Mouse (Mus musculus) bone marrow, adult 2 months (tissue): ENCODE results near the gene Slc3a1. TPM values are rescaled to one million over a fixed set of nuclear protein-coding genes. Genes with fewer than 3 reads are reported as not detected.

ENCODE experiments used
- H3K27ac ChIP-seq: fragments of 200-500 bp; 2 replicates; pipeline ENCODE4 v1.5.1; 2012; ENCODE audit warnings: low read depth, mild to moderate bottlenecking, control low read depth, inconsistent platforms, low read length; ENCODE audit not compliant: control insufficient read depth, poor library complexity, insufficient read depth
- H3K4me1 ChIP-seq: fragments of 200-500 bp; 2 replicates; pipeline ENCODE4 v1.6.1; 2011; ENCODE audit warnings: low read length; ENCODE audit not compliant: control insufficient read depth, insufficient read depth
- H3K4me3 ChIP-seq: fragments of 200-500 bp; replicated peaks from 2 replicates; pipeline ENCODE3; 2011; ENCODE audit warnings: mild to moderate bottlenecking, low read depth, low read length, control low read depth; ENCODE audit not compliant: control insufficient read depth
- CTCF ChIP-seq: fragments of 200-500 bp; IDR thresholded peaks from 2 replicates; pipeline ENCODE4 v1.5.1; 2011; ENCODE audit warnings: low read length, control low read depth; ENCODE audit not compliant: control insufficient read depth, insufficient read depth
- POLR2A ChIP-seq: fragments of 200-500 bp; IDR thresholded peaks from 2 replicates; pipeline ENCODE4 v1.6.1; 2011; ENCODE audit warnings: low read depth, mild to moderate bottlenecking, control low read depth, low read length, borderline replicate concordance; ENCODE audit not compliant: control insufficient read depth
- WGBS: fragments of 180-500 bp; shearing (Covaris S2); methylation state at CpG from one replicate; pipeline ENCODE4 v1.1.7; 2018; 5-methylcytosine and 5-hydroxymethylcytosine counted together
- polyA plus RNA-seq: library from polyadenylated mRNA; stranded (reverse); fragments of >200 nt; gene quantifications from 2 replicates; pipeline ENCODE4 v1.2.4, GENCODE M21; 2011; ENCODE audit warnings: low replicate concordance; ENCODE audit not compliant: missing spikeins, insufficient read depth, insufficient read length

Gene Slc3a1
- polyA plus RNA-seq, 1 experiment, result 1.3 TPM

GRCm38 (mm10) chr17:85027247-85027646, 929 bp upstream of the Slc3a1 start:
- Histone ChIP-seq H3K4me1 (no peaks in the 10 kb centered on the region), H3K4me3 (no peak overlapping the region), H3K27ac (no peak overlapping the region)
- TF ChIP-seq POLR2A (no peak), CTCF (no peak)
- WGBS, result 86% methylated on average over 3 of the region's 3 CpGs

GRCm38 (mm10) chr17:85028797-85029196, 621 bp downstream of the Slc3a1 start:
- WGBS, result 89% methylated on average over 10 of the region's 10 CpGs
- TF ChIP-seq POLR2A (no peak), CTCF (no peak)
- H3K27ac ChIP-seq, result no peak overlapping the region
- no peak overlapping the region for H3K4me3 ChIP-seq
- no peaks in the 10 kb centered on the region for H3K4me1 ChIP-seq

- H3K27ac ChIP-seq, result no peak overlapping the region; the same call in 1 of the 2 replicates
- no peak overlapping the region for H3K4me3 ChIP-seq
- 65% methylated on average over 5 of the region's 5 CpGs for WGBS
- TF ChIP-seq CTCF (no peak), POLR2A (no peak)
- no peaks in the 10 kb centered on the region for H3K4me1 ChIP-seq
These were observed 2.5 kb downstream of the Slc3a1 start for GRCm38 (mm10) chr17:85030651-85031050.

- no peak for TF ChIP-seq POLR2A
- no peak for TF ChIP-seq CTCF
- 82% methylated on average over 3 of the region's 3 CpGs for WGBS
- Histone ChIP-seq H3K4me3 (no peak overlapping the region), H3K4me1 (no peaks in the 10 kb centered on the region), H3K27ac (no peak overlapping the region)
These were observed 4.9 kb downstream of the Slc3a1 start for GRCm38 (mm10) chr17:85033087-85033486.

GRCm38 (mm10) chr17:85034068-85034467, 5.9 kb downstream of the Slc3a1 start:
- no peaks in the 10 kb centered on the region for H3K4me1 ChIP-seq
- TF ChIP-seq POLR2A, result no peak
- no peak for TF ChIP-seq CTCF
- H3K4me3 ChIP-seq, result no peak overlapping the region
- 75% methylated on average over 11 of the region's 11 CpGs for WGBS
- no peak overlapping the region for H3K27ac ChIP-seq

- TF ChIP-seq POLR2A (no peak), CTCF (no peak)
- H3K4me1 ChIP-seq, result no peaks in the 10 kb centered on the region
- H3K27ac ChIP-seq, result no peak overlapping the region
- no peak overlapping the region for H3K4me3 ChIP-seq
- WGBS, result 79% methylated on average over 5 of the region's 5 CpGs
These were observed 9.7 kb downstream of the Slc3a1 start for GRCm38 (mm10) chr17:85037855-85038254.

- H3K27ac ChIP-seq, result no peak overlapping the region
- H3K4me1 ChIP-seq, result no peaks in the 10 kb centered on the region
- H3K4me3 ChIP-seq, result no peak overlapping the region
- 83% methylated on average over 4 of the region's 4 CpGs for WGBS
- TF ChIP-seq CTCF (no peak), POLR2A (no peak)
These were observed 10.1 kb downstream of the Slc3a1 start for GRCm38 (mm10) chr17:85038311-85038710.

GRCm38 (mm10) chr17:85038761-85039160, 10.6 kb downstream of the Slc3a1 start:
- no peaks in the 10 kb centered on the region for H3K4me1 ChIP-seq
- TF ChIP-seq POLR2A, result no peak
- H3K27ac ChIP-seq, result no peak overlapping the region
- no peak overlapping the region for H3K4me3 ChIP-seq
- 82% methylated on average over 5 of the region's 5 CpGs for WGBS

GRCm38 (mm10) chr17:85040913-85041312, 12.7 kb downstream of the Slc3a1 start:
- Histone ChIP-seq H3K27ac (no peak overlapping the region), H3K4me3 (no peak overlapping the region), H3K4me1 (no peaks in the 10 kb centered on the region)
- TF ChIP-seq CTCF (no peak), POLR2A (no peak)
- 80% methylated on average over 7 of the region's 7 CpGs for WGBS
